14 mouse cellular contexts compared by ENCODE assay signal in the genomic region with DNA sequence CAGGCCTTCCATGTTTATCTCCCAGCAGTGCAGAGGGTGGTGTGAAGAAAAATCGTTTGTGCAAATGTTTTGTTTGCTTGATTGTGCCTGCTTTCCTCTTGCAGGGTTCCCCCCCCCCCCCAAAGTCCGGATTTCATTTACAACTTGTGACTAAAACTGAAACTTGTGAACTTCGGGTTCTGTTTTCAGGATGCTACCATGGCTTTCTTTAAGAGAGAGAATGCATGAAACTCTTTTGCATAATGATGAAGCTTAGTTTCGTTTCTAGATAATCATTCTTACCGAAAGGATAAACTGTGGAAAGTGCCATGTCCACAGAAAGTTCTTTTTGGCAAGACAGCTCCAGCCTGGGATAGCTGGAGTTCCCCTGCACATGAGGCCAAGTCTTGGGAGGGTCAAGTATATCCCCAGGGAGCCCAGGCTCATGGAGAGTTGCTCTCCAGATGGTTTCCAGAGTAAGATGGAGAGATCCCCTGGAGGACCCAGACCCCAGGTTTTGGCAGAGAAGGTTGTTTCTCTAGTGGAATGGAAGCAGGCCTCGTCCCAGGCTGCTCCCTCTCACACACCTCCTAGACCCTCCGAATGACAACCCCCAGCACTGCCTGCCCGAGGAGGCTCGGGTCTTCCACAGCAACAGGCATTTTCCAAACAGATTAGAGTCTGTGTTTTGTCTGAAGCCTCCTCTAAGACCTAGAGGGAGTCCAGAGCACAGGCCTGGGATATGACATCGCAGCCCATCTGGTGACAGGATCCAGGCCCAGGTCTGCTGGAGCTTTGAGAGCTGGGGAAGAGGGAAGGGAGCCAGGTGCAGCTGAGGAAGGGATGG. TPM values are rescaled to one million over a fixed set of nuclear protein-coding genes. Genes with fewer than 3 reads are reported as not detected.
DNase-seq lines count a peak whose midpoint lies in the region; ATAC-seq and TF ChIP-seq lines count a peak whose summit lies in the region.
"Had no signal": no experiment of that assay in that cellular context is flagged by ENCODE, and none has a peak within 500 bp of the region (broad histone marks: within the 10 kb centered on the region; RNA-seq: fewer than 3 reads in every experiment).

No protein-coding gene starts in this region.

- DNase-seq in heart, adult 18-20 months, result peak; percentile 53 to 67
- no peak for DNase-seq in heart, embryonic 10.5 days (ENCODE audit: low spot score)
- peak; percentile 74 for DNase-seq in CH12.LX (ENCODE audit: extremely low read depth)
- DNase-seq in neural tube, embryonic 10.5 days (ENCODE audit: extremely low spot score, low spot score), result no peak
- DNase-seq in Muller cell, postnatal 12 days (ENCODE audit: inconsistent ontology term), result no peak
- DNase-seq in cerebellum, postnatal 4 days (ENCODE audit: low spot score in 2 of 2), result no peak
- DNase-seq: cerebellum, adult 11 months; liver, postnatal 0 days; thymus, postnatal 4 days had no signal

- peak; percentile 73 for ATAC-seq in embryonic facial prominence, embryonic 12.5 days (ENCODE audit: insufficient number of reproducible peaks, insufficient read depth, low FRiP score, low TSS enrichment)
- peak; percentile 89 for ATAC-seq in intestine, embryonic 15.5 days
- ATAC-seq: forebrain, embryonic 13.5 days; liver, postnatal 0 days had no signal

- dilution Hi-C loops in CH12.LX (cut with MboI; ENCODE audit: extremely low pct_ligation_motif_present, extremely low pct_unique_long_range_greater_than_20kb, low sequenced_read_pairs), result no loop called here

- no peak overlapping the region for H3K27ac ChIP-seq in heart, embryonic 10.5 days
- no peak overlapping the region for H3K27ac ChIP-seq in CH12.LX (ENCODE audit: insufficient read depth, low read depth)
- H3K27ac ChIP-seq in embryonic facial prominence, embryonic 12.5 days, result 0 out of 2 replicates have a peak overlapping the region, but pooled peaks have one; percentile 12
- no peak overlapping the region for H3K27ac ChIP-seq in intestine, embryonic 15.5 days
- H3K27ac ChIP-seq: forebrain, embryonic 13.5 days; hindbrain, embryonic 13.5 days; kidney, postnatal 0 days had no signal

- H3K9me3 ChIP-seq in heart, embryonic 10.5 days, result no peaks in the 10 kb centered on the region
- H3K9me3 ChIP-seq in CH12.LX (replicated peaks; ENCODE audit: low read length), result no peaks in the 10 kb centered on the region
- H3K9me3 ChIP-seq in embryonic facial prominence, embryonic 12.5 days, result no peaks in the 10 kb centered on the region
- no peaks in the 10 kb centered on the region for H3K9me3 ChIP-seq in intestine, embryonic 15.5 days
- H3K9me3 ChIP-seq: forebrain, embryonic 13.5 days; hindbrain, embryonic 13.5 days had no signal

- no peak for TF ChIP-seq POLR2A in CH12.LX (IDR thresholded peaks at IDR 0.05; ENCODE audit: low read depth, low read length)

- peaks cover 22% of the 10 kb centered on the region for H3K27me3 ChIP-seq in heart, embryonic 10.5 days (ENCODE audit: insufficient read depth, poor library complexity, severe bottlenecking)
- no peaks in the 10 kb centered on the region for H3K27me3 ChIP-seq in CH12.LX (replicated peaks)
- H3K27me3 ChIP-seq in embryonic facial prominence, embryonic 12.5 days, result 0 out of 2 replicates have a peak, but pooled peaks cover 6% of the 10 kb centered on the region
- peaks cover 4% of the 10 kb centered on the region; the same call in 1 of the 2 replicates for H3K27me3 ChIP-seq in intestine, embryonic 15.5 days (replicated peaks)
- H3K27me3 ChIP-seq: forebrain, embryonic 13.5 days had no signal

- H3K36me3 ChIP-seq in heart, embryonic 10.5 days, result no peaks in the 10 kb centered on the region
- H3K36me3 ChIP-seq in CH12.LX (replicated peaks in 1 of 2; ENCODE audit: control insufficient read depth in 1 of 2, insufficient read depth in 1 of 2, low read length in 1 of 2), result peaks cover 0 to 4% of the 10 kb centered on the region in 2 experiments
- no peaks in the 10 kb centered on the region for H3K36me3 ChIP-seq in embryonic facial prominence, embryonic 12.5 days
- H3K36me3 ChIP-seq in intestine, embryonic 15.5 days, result no peaks in the 10 kb centered on the region
- H3K36me3 ChIP-seq: hindbrain, embryonic 13.5 days had no signal

- 44% methylated on average over 10 of the region's 10 CpGs for WGBS in heart, embryonic 10.5 days
- WGBS in embryonic facial prominence, embryonic 12.5 days, result 59% methylated on average over 10 of the region's 10 CpGs
- WGBS in intestine, embryonic 15.5 days, result 30% methylated on average over 10 of the region's 10 CpGs

- H3K79me2 ChIP-seq in CH12.LX (replicated peaks; ENCODE audit: control insufficient read depth, extremely low read depth, insufficient read depth, poor library complexity, severe bottlenecking), result no peaks in the 10 kb centered on the region

- in situ Hi-C loops in CH12.LX (cut with MboI; ENCODE audit: low pct_ligation_motif_present, low pct_unique_long_range_greater_than_20kb, low sequenced_read_pairs), result no loop called here

- H3K4me1 ChIP-seq in heart, embryonic 10.5 days, result peaks cover 10% of the 10 kb centered on the region; the same call in 1 of the 2 replicates
- peaks cover 14 to 34% of the 10 kb centered on the region in 2 experiments for H3K4me1 ChIP-seq in CH12.LX (ENCODE audit: control insufficient read depth in 1 of 2, insufficient read depth in 2 of 2)
- H3K4me1 ChIP-seq in embryonic facial prominence, embryonic 12.5 days, result no peaks in the 10 kb centered on the region
- no peaks in the 10 kb centered on the region for H3K4me1 ChIP-seq in intestine, embryonic 15.5 days (replicated peaks)
- H3K4me1 ChIP-seq: forebrain, embryonic 13.5 days; hindbrain, embryonic 13.5 days had no signal

- peak overlapping the region; percentile 60 for H3K4me2 ChIP-seq in CH12.LX (ENCODE audit: insufficient read depth, low read depth, poor library complexity, severe bottlenecking)
- no peak overlapping the region for H3K4me2 ChIP-seq in embryonic facial prominence, embryonic 12.5 days (replicated peaks)
- H3K4me2 ChIP-seq in intestine, embryonic 15.5 days (replicated peaks), result no peak overlapping the region
- H3K4me2 ChIP-seq: forebrain, embryonic 13.5 days; hindbrain, embryonic 13.5 days had no signal

- TF ChIP-seq RAD21 in CH12.LX (IDR thresholded peaks at IDR 0.05; ENCODE audit: low read depth, low read length), result no peak

- peak; percentile 95 for TF ChIP-seq EP300 in CH12.LX (IDR thresholded peaks at IDR 0.05; ENCODE audit: low read length)

- no peak overlapping the region for H3K4me3 ChIP-seq in heart, embryonic 10.5 days
- H3K4me3 ChIP-seq in CH12.LX (replicated peaks in 1 of 3; ENCODE audit: low read depth in 2 of 3, low read length in 2 of 3, poor library complexity in 1 of 3), result no peak overlapping the region
- no peak overlapping the region for H3K4me3 ChIP-seq in embryonic facial prominence, embryonic 12.5 days
- H3K4me3 ChIP-seq in intestine, embryonic 15.5 days (replicated peaks), result no peak overlapping the region
- H3K4me3 ChIP-seq: forebrain, embryonic 13.5 days; hindbrain, embryonic 13.5 days had no signal

- no peak overlapping the region for H3K9ac ChIP-seq in CH12.LX (ENCODE audit: insufficient read depth, low read depth)
- H3K9ac ChIP-seq in embryonic facial prominence, embryonic 12.5 days, result no peak overlapping the region
- no peak overlapping the region for H3K9ac ChIP-seq in intestine, embryonic 15.5 days
- H3K9ac ChIP-seq: forebrain, embryonic 13.5 days; hindbrain, embryonic 13.5 days; liver, postnatal 0 days had no signal

- no peak for TF ChIP-seq CTCF in CH12.LX (conservative IDR thresholded peaks at IDR 0.05 in 1 of 2, IDR thresholded peaks at IDR 0.05 in 1 of 2; ENCODE audit: low read depth in 2 of 2, low read length in 2 of 2)

TF ChIP-seq in CH12.LX, 34 proteins besides CTCF, POLR2A, EP300 and RAD21 (continues in another document):
- TF ChIP-seq HCFC1 (IDR thresholded peaks at IDR 0.05; ENCODE audit: low read depth, low read length) (0 out of 2 replicates have a peak, but pooled peaks have one; percentile 11), MYC (IDR thresholded peaks at IDR 0.05; ENCODE audit: low read depth, low read length) (peak; percentile 64; the same call in 1 of the 2 replicates), CHD2 (IDR thresholded peaks at IDR 0.05; ENCODE audit: low read length) (peak; percentile 76; the same call in 1 of the 2 replicates), JUND (conservative IDR thresholded peaks at IDR 0.05; ENCODE audit: low read depth, low read length) (peak; percentile 93), BHLHE40 (IDR thresholded peaks at IDR 0.05; ENCODE audit: low read depth, low read length) (peak; percentile 88), SMC3 (IDR thresholded peaks at IDR 0.05; ENCODE audit: low read depth, low read length) (no peak), NRF1 (IDR thresholded peaks at IDR 0.05; ENCODE audit: low read depth, low read length) (no peak), MEF2A (IDR thresholded peaks at IDR 0.05; ENCODE audit: borderline replicate concordance, low read depth, low read length) (peak; percentile 85), ELF1 (IDR thresholded peaks at IDR 0.05; ENCODE audit: low read depth, low read length) (no peak), CHD1 (IDR thresholded peaks at IDR 0.05; ENCODE audit: low read depth, low read length) (no peak), TBP (conservative IDR thresholded peaks at IDR 0.05; ENCODE audit: low read depth, low read length) (no peak), E2F4 (IDR thresholded peaks at IDR 0.05; ENCODE audit: insufficient replicate concordance, low read depth, low read length) (no peak), USF2 (conservative IDR thresholded peaks at IDR 0.05; ENCODE audit: low read depth, low read length) (no peak), ETS1 (conservative IDR thresholded peaks at IDR 0.05; ENCODE audit: low read depth, low read length) (peak; percentile 80), UBTF (IDR thresholded peaks at IDR 0.05; ENCODE audit: low read depth, low read length) (no peak)

RNA-seq across cellular contexts. Expression of gene Cryz, which starts 56.2 kb away (rescaled TPM):
- 10 to 100 TPM; 19.7 to 20.8 TPM for total RNA-seq in heart, adult 18-20 months (2021)
- polyA plus RNA-seq in heart, embryonic 10.5 days (2016; fragmentation: Nextera tagmentation; extraction: Ambion mirVana), result 13.2 and 15.2 TPM in 2 replicates
- total RNA-seq in CH12.LX (2012; rRNA removed) (18.2 and 29.2 TPM in 2 replicates), CH12.LX (2014; rRNA removed) (35.2 and 39.8 TPM in 2 replicates)
- polyA plus RNA-seq in CH12.LX (2012; ENCODE audit: insufficient read length, low read depth), result 31.2 and 33.6 TPM in 2 replicates
- polyA plus RNA-seq in embryonic facial prominence, embryonic 12.5 days (2016; fragmentation: Nextera tagmentation; extraction: Ambion mirVana), result 23.2 and 26.5 TPM in 2 replicates
- 27.5 and 29.7 TPM in 2 replicates for polyA plus RNA-seq in intestine, embryonic 15.5 days (2015; fragmentation: Nextera tagmentation; extraction: Ambion mirVana)

RNA-seq across cellular contexts. Expression of gene Tyw3, which starts 56.6 kb away (rescaled TPM):
- total RNA-seq in heart, adult 18-20 months (2021), result 1 to 10 TPM; 3.5 to 3.7 TPM
- polyA plus RNA-seq in heart, embryonic 10.5 days (2016; fragmentation: Nextera tagmentation; extraction: Ambion mirVana), result 14.6 and 18.2 TPM in 2 replicates
- 62.5 and 67.7 TPM in 2 replicates for total RNA-seq in CH12.LX (2012; rRNA removed)
- total RNA-seq in CH12.LX (2014; rRNA removed), result 64.2 and 70.4 TPM in 2 replicates
- 46.8 and 76.6 TPM in 2 replicates for polyA plus RNA-seq in CH12.LX (2012; ENCODE audit: insufficient read length, low read depth)
- 18.2 and 18.3 TPM in 2 replicates for polyA plus RNA-seq in embryonic facial prominence, embryonic 12.5 days (2016; fragmentation: Nextera tagmentation; extraction: Ambion mirVana)
- 10.9 and 11.4 TPM in 2 replicates for polyA plus RNA-seq in intestine, embryonic 15.5 days (2015; fragmentation: Nextera tagmentation; extraction: Ambion mirVana)

Comparison
In these comparisons a context has a peak if more than half of its experiments do, and no peak if none do; other contexts are left out.
1. DNase-seq: peak in heart, adult 18-20 months (2 of 2) and CH12.LX (single experiment); none in heart, embryonic 10.5 days (single experiment), neural tube, embryonic 10.5 days (single experiment), Muller cell, postnatal 12 days (single experiment) and cerebellum, postnatal 4 days (0 of 2).